Mouse (Mus musculus): ENCODE results near the gene Eif4e1b. TPM values are rescaled to one million over a fixed set of nuclear protein-coding genes. Genes with fewer than 3 reads are reported as not detected.

Gene Eif4e1b
- polyA plus RNA-seq, 1 experiment from 2014 or later: not detected

- DNase-seq (ENCODE audit: low spot score) (no peak), ATAC-seq (no peak)
- Histone ChIP-seq H3K36me3 (ENCODE audit: insufficient read depth, low read length) (no peaks in the 10 kb centered on the region), H3K27me3 (replicated peaks; ENCODE audit: insufficient read depth, low read length) (peaks cover 12% of the 10 kb centered on the region), H3K9me3 (ENCODE audit: low read length) (no peaks in the 10 kb centered on the region), H3K4me2 (replicated peaks; ENCODE audit: low read depth, low read length) (no peak overlapping the region), H3K4me1 (ENCODE audit: insufficient read depth, low read depth, low read length) (peaks cover 5% of the 10 kb centered on the region; the same call in 1 of the 2 replicates), H3K4me3 (ENCODE audit: low read depth, low read length) (no peak overlapping the region), H3K27ac (ENCODE audit: low read length) (no peak overlapping the region), H3K9ac (replicated peaks; ENCODE audit: low read depth) (no peak overlapping the region)
- 81% methylated on average over 8 of the region's 8 CpGs for WGBS
- no peak for TF ChIP-seq CTCF (IDR thresholded peaks at IDR 0.05)
- no peak for TF ChIP-seq EP300 (IDR thresholded peaks at IDR 0.05)
Observed at GRCm38 (mm10) chr13:54748190-54748589, 35.6 kb upstream of the Eif4e1b start.

- Histone ChIP-seq H3K36me3 (ENCODE audit: insufficient read depth, low read length) (no peaks in the 10 kb centered on the region), H3K4me2 (replicated peaks; ENCODE audit: low read depth, low read length) (no peak overlapping the region), H3K4me1 (ENCODE audit: insufficient read depth, low read depth, low read length) (peaks cover 5% of the 10 kb centered on the region; the same call in 1 of the 2 replicates), H3K27me3 (replicated peaks; ENCODE audit: insufficient read depth, low read length) (peaks cover 12% of the 10 kb centered on the region), H3K9me3 (ENCODE audit: low read length) (no peaks in the 10 kb centered on the region), H3K27ac (ENCODE audit: low read length) (no peak overlapping the region), H3K4me3 (ENCODE audit: low read depth, low read length) (no peak overlapping the region), H3K9ac (replicated peaks; ENCODE audit: low read depth) (no peak overlapping the region)
- WGBS: 41% methylated on average over 10 of the region's 10 CpGs
- TF ChIP-seq EP300 (IDR thresholded peaks at IDR 0.05) (no peak), CTCF (IDR thresholded peaks at IDR 0.05) (no peak)
- DNase-seq (ENCODE audit: low spot score): no peak
- no peak for ATAC-seq
Observed at GRCm38 (mm10) chr13:54748721-54749060, 35.1 kb upstream of the Eif4e1b start.

- H3K4me3 ChIP-seq (ENCODE audit: low read depth, low read length): peak overlapping the region; percentile 45
- H3K27ac ChIP-seq (ENCODE audit: low read length): no peak overlapping the region
- peak overlapping the region; percentile 75 for H3K4me2 ChIP-seq (replicated peaks; ENCODE audit: low read depth, low read length)
- no peaks in the 10 kb centered on the region for H3K36me3 ChIP-seq (ENCODE audit: insufficient read depth, low read length)
- no peaks in the 10 kb centered on the region for H3K9me3 ChIP-seq (ENCODE audit: low read length)
- no peak for TF ChIP-seq EP300 (IDR thresholded peaks at IDR 0.05)
- TF ChIP-seq CTCF (IDR thresholded peaks at IDR 0.05): no peak
- H3K27me3 ChIP-seq (replicated peaks; ENCODE audit: insufficient read depth, low read length): peaks cover 12% of the 10 kb centered on the region
- no peak overlapping the region for H3K9ac ChIP-seq (replicated peaks; ENCODE audit: low read depth)
- DNase-seq (ENCODE audit: low spot score): peak; percentile 32
- H3K4me1 ChIP-seq (ENCODE audit: insufficient read depth, low read depth, low read length): peaks cover 5% of the 10 kb centered on the region; the same call in 1 of the 2 replicates
- peak; percentile 82 for ATAC-seq
- WGBS: 6% methylated on average over 14 of the region's 100 CpGs
Observed at GRCm38 (mm10) chr13:54749061-54749863, 34.5 kb upstream of the Eif4e1b start.

- Histone ChIP-seq H3K9ac (replicated peaks; ENCODE audit: low read depth) (no peak within 1 kb of the TSS), H3K4me3 (ENCODE audit: low read depth, low read length) (peak within 1 kb of the TSS; percentile 45), H3K27me3 (replicated peaks; ENCODE audit: insufficient read depth, low read length) (peaks cover 12% of the 10 kb centered on the region), H3K36me3 (ENCODE audit: insufficient read depth, low read length) (no peaks in the 10 kb centered on the region), H3K4me2 (replicated peaks; ENCODE audit: low read depth, low read length) (peak within 1 kb of the TSS; percentile 75), H3K4me1 (ENCODE audit: insufficient read depth, low read depth, low read length) (peaks cover 5% of the 10 kb centered on the region; the same call in 1 of the 2 replicates), H3K9me3 (ENCODE audit: low read length) (no peaks in the 10 kb centered on the region), H3K27ac (ENCODE audit: low read length) (no peak within 1 kb of the TSS)
- DNase-seq (ENCODE audit: low spot score) (no peak), ATAC-seq (0 out of 2 replicates have a peak, but pooled peaks have one; percentile 14)
- WGBS: 3% methylated on average over 27 of the region's 29 CpGs
- TF ChIP-seq CTCF (IDR thresholded peaks at IDR 0.05): no peak
- TF ChIP-seq EP300 (IDR thresholded peaks at IDR 0.05): no peak
Observed at GRCm38 (mm10) chr13:54749864-54750411, 33.9 kb upstream of the Eif4e1b start, which contains the start of gene Gprin1. Gprin1 (minus strand) TSS chr13:54749874.

GRCm38 (mm10) chr13:54750699-54751098, 33.1 kb upstream of the Eif4e1b start:
- Histone ChIP-seq H3K27ac (ENCODE audit: low read length) (no peak overlapping the region), H3K36me3 (ENCODE audit: insufficient read depth, low read length) (no peaks in the 10 kb centered on the region), H3K9ac (replicated peaks; ENCODE audit: low read depth) (no peak overlapping the region), H3K4me3 (ENCODE audit: low read depth, low read length) (no peak overlapping the region), H3K27me3 (replicated peaks; ENCODE audit: insufficient read depth, low read length) (peaks cover 16% of the 10 kb centered on the region), H3K4me2 (replicated peaks; ENCODE audit: low read depth, low read length) (no peak overlapping the region), H3K4me1 (ENCODE audit: insufficient read depth, low read depth, low read length) (peaks cover 5% of the 10 kb centered on the region; the same call in 1 of the 2 replicates), H3K9me3 (ENCODE audit: low read length) (no peaks in the 10 kb centered on the region)
- ATAC-seq (no peak), DNase-seq (ENCODE audit: low spot score) (no peak)
- TF ChIP-seq EP300 (IDR thresholded peaks at IDR 0.05): no peak
- TF ChIP-seq CTCF (IDR thresholded peaks at IDR 0.05): no peak
- 2% methylated on average over 8 of the region's 8 CpGs for WGBS

- ATAC-seq (no peak), DNase-seq (ENCODE audit: low spot score) (no peak)
- peaks cover 18% of the 10 kb centered on the region for H3K27me3 ChIP-seq (replicated peaks; ENCODE audit: insufficient read depth, low read length)
- no peaks in the 10 kb centered on the region for H3K9me3 ChIP-seq (ENCODE audit: low read length)
- no peak overlapping the region for H3K4me3 ChIP-seq (ENCODE audit: low read depth, low read length)
- no peak overlapping the region for H3K9ac ChIP-seq (replicated peaks; ENCODE audit: low read depth)
- H3K27ac ChIP-seq (ENCODE audit: low read length): no peak overlapping the region
- no peak overlapping the region for H3K4me2 ChIP-seq (replicated peaks; ENCODE audit: low read depth, low read length)
- 60% methylated on average over 10 of the region's 10 CpGs for WGBS
- H3K4me1 ChIP-seq (ENCODE audit: insufficient read depth, low read depth, low read length): peaks cover 5% of the 10 kb centered on the region; the same call in 1 of the 2 replicates
- no peaks in the 10 kb centered on the region for H3K36me3 ChIP-seq (ENCODE audit: insufficient read depth, low read length)
- TF ChIP-seq CTCF (IDR thresholded peaks at IDR 0.05): no peak
- TF ChIP-seq EP300 (IDR thresholded peaks at IDR 0.05): no peak
Observed at GRCm38 (mm10) chr13:54752656-54753055, 31.1 kb upstream of the Eif4e1b start.
